Mouse (Mus musculus) frontal cortex, adult (tissue): Measurements from ENCODE around the gene Smc3.
A peak's percentile ranks its signal among the peaks of the same experiment; 100 is the strongest.
"Not testable (repeated sequence)": the region's sequence is repeated elsewhere in the genome, so short reads cannot be mapped to it uniquely, and the experiment has no call there.

Experiments used
- ATAC-seq: cut with Nextera tagmentation; 2 replicates; pipeline ENCODE4 v1.9.2; 2017; ENCODE audit warnings: mild to moderate bottlenecking, moderate library complexity, mixed read lengths; ENCODE audit not compliant: low TSS enrichment

Smc3 gene

GRCm38 (mm10) chr19:53576061-53576460, 24.1 kb upstream of the Smc3 start:
- ATAC-seq, result no peak

DNA sequence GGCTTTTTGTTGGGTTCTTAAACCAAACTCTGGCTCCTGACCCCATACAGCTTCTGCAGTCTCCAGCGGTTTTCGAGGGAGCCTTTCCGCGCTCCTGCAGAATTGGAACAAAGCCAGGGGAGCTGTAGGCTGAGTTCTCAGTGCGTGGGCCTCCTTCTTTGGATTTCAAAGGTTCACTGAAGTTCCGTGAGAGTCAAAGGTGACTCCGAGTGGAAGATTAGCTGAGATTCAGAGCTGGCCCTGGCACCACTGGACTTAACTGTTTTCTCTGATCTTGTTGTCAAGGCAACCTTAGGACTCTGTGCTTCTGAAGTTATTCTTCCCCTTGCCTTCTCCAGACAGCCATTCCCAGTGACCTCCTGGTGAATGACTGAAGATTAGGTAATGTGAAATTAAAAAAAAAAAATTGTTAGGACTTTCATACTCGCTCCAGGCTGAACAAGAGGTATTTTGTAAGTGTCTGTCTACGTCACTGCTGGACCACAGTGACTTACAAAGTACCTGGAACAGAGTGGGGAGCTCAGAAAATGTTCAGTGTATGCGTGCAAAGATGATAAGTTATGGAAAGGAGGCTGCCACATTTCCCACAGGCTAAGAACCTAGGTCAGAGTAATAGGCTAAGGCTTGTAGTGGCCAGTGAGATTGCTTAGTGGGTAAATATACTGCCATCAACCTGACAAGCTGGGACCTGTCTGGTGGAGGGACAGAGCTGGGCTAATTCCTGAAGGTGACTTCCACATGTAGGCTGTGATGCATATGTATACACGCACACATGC, 23.0 kb upstream of the Smc3 start:
- ATAC-seq, result no peak

- ATAC-seq, result peak; percentile 64
These were observed 21.5 kb upstream of the Smc3 start for GRCm38 (mm10) chr19:53578597-53579252.

GRCm38 (mm10) chr19:53580271-53580670, 19.9 kb upstream of the Smc3 start:
- ATAC-seq, result not testable (repeated sequence)

DNA sequence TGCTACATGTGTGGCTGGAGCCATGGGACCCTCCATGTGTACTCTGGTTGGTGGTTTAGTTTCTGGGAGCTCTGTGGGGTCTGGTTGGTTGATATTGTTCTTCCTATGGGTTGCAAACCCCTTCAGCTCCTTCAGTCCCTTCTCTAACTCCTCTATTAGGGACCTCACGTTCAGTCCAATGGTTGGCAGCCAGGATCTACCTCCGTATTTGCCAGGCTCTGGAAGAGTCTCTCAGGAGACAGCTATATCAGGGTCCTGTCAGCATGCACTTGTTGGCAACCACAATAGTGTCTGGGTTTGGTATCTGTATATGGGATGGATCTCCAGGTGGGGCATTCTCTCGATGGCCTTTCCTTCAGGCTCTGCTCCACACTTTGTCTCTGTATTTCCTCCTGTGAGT, 12.5 kb upstream of the Smc3 start:
- ATAC-seq, result not testable (repeated sequence)

DNA sequence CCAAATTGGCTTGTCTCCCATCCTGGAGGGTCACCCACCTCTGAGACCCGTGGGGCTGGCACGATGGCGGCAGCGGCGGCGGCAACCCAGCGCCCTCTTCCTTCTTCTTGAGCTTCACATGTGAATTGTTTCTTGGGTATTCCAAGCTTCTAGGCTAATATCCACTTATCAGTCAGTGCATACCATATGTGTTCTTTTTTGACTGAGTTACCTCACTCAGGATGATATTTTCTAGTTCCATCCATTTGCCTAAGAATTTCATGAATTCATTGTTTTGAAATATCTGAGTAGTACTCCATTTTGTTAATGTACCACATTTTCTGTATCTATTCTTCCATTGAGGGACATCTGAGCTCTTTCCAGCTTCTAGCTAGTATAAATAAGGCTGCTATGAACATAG, 11.2 kb upstream of the Smc3 start, which contains the start of gene Nutf2-ps1:
Gene Nutf2-ps1, minus strand, starts transcription at position 101 of the 400 bp plus-strand sequence.
- ATAC-seq, result not testable (repeated sequence)

- no peak for ATAC-seq
These were observed 3.3 kb upstream of the Smc3 start for GRCm38 (mm10) chr19:53596723-53597474.

- ATAC-seq, result peak; percentile 58
These were observed 558 bp downstream of the Smc3 start for GRCm38 (mm10) chr19:53600549-53601362.

- no peak for ATAC-seq
These were observed 1.1 kb downstream of the Smc3 start for GRCm38 (mm10) chr19:53601363-53601655.

- no peak for ATAC-seq
These were observed 8.7 kb downstream of the Smc3 start for GRCm38 (mm10) chr19:53608921-53609320.

DNA sequence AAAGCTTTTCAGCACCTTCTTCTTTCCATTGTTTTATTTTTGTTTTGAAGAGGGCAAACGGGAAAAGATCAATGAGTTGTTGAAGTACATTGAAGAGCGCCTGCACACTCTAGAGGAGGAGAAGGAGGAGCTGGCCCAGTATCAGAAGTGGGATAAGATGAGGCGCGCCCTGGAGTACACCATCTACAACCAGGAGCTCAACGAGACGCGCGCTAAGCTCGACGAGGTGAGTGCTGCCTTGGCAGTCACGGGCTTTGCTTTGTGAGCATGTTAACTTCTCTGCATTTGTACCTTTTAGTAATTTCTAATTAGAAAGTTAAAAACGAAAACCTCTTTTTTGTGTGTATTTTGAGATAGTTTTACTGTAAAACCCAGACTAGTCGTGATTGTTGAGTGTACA, 21.5 kb downstream of the Smc3 start:
- no peak for ATAC-seq

DNA sequence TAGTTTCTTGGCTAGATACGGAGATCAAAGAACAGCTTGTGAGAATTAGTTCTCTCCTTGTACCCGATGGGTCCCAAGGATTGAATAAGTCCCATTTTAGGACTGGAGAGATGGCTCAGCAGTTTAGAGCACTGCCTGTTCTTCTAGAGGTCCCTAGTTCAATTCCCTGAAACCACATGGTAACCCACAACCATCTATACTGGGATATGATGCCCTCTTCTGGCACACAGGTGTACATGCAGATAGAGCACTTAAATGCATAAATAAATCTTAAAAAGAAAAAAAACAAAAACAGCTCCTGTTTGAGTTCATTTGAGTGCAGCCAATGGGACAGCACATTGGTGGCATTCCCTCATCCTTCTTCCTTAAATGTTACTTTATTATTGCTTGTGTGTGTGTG, 37.8 kb downstream of the Smc3 start:
- ATAC-seq, result no peak

DNA sequence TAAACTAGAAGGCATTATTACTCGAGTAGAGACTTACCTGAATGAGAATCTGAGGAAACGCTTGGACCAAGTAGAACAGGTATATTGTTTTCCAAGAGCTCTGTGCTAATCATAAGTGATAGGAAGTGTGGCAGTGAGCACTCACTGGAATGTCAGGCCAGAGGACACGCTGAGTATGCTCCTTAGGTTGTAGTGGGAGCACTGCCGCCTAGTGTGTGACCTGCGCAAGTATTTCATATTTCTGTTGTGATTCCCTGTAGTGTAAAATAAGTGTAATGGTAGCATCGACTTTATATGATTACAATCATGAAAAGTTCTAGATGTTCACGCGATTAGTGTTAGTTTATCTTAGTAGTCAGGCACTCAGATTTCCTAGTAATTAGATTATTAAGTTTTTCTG, 38.5 kb downstream of the Smc3 start:
- ATAC-seq, result no peak

DNA sequence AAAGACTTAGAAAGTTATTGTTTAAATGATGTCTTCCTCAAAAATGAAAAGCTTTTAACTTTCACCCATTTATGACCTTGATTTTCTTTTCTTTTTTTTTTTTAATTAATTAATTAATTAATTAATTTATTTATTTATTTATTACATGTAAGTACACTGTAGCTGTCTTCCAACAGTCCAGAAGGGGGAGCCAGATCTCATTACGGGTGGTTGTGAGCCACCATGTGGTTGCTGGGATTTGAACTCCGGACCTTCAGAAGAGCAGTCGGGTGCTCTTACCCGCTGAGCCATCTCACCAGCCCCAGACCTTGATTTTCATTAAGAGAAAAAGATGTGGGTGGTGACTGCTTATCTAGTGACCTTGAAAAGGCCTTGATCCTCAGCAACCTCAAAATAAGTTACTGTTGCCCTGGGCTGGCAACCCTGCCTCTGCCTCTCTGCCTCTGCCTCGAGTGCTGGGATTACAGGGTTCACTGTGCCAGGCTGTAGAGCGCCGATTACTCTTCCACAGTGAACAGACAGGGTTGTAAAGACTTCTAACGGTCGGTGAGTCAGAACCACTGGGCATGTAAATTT, 43.9 kb downstream of the Smc3 start:
- ATAC-seq, result no peak

DNA sequence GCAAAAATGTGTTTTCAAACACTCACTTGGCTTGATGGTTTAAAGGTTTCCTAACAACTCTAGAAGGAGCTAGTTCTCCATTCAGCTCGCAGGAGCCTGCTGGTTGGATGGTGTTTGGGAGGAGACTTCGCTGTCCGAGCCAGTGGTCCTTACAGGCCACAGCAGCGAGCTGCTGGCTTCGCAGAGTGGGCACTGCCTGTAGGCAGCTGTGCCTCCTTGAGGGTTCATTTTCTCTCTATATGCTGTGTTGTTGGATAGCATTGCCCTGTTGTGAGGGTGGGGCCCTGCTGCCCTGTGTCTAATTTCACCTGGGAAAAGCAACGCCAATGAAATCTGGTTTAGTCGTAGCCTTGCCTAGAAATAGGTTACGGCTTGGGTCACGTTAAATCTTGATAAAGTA, 47.1 kb downstream of the Smc3 start:
- no peak for ATAC-seq

- ATAC-seq, result no peak
These were observed 47.9 kb downstream of the Smc3 start for GRCm38 (mm10) chr19:53648056-53648455.

- peak; percentile 63 for ATAC-seq
These were observed 48.6 kb downstream of the Smc3 start for GRCm38 (mm10) chr19:53648802-53649236.

DNA sequence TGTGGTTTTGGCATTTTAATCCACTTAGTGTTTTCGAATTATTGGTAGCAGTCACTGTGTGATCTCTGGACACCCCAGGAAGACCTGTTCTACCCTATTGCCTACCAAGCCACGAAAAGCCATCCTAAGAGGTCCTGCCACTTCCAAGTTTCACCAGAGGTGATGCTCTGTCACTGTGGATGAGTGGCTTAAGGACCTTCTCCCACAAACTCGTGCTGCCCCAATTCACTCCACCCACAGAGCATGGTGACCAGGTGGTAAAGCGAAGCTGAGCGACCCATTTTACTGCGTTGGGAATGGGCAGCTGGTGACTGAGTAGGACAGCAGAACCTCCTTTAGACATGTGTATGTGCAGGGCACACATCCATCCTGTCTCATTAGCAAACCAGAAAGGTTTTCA, 49.2 kb downstream of the Smc3 start:
- peak; percentile 38 for ATAC-seq

GRCm38 (mm10) chr19:53649802-53650201, 49.6 kb downstream of the Smc3 start:
- no peak for ATAC-seq

- ATAC-seq, result no peak
These were observed 50.7 kb downstream of the Smc3 start for GRCm38 (mm10) chr19:53650921-53651320.

- no peak for ATAC-seq
These were observed 52.1 kb downstream of the Smc3 start for GRCm38 (mm10) chr19:53652267-53652666.
